Mouse (Mus musculus): ENCODE measurements around the gene Ss18l2. TPM values are rescaled to one million over a fixed set of nuclear protein-coding genes. Genes with fewer than 3 reads are reported as not detected.
A peak's percentile ranks its signal among the peaks of the same experiment; 100 is the strongest.

The Ss18l2 gene
- polyA plus RNA-seq, 1 experiment from 2014 or later, result 11.3 TPM

GRCm38 (mm10) chr9:121681191-121681590, 28.9 kb upstream of the Ss18l2 start:
- peaks cover 20% of the 10 kb centered on the region; the same call in 1 of the 2 replicates for H3K79me2 ChIP-seq (ENCODE audit: inconsistent target)
- peaks cover 18% of the 10 kb centered on the region; the same call in 1 of the 2 replicates for H3K36me3 ChIP-seq (ENCODE audit: inconsistent target)
- H3K27ac ChIP-seq, result no peak overlapping the region
- WGBS (ENCODE audit: missing documents), result 63% methylated on average over 7 of the region's 8 CpGs
- H3K4me3 ChIP-seq (ENCODE audit: inconsistent target), result no peak overlapping the region

GRCm38 (mm10) chr9:121682037-121682680, 28.0 kb upstream of the Ss18l2 start:
- H3K36me3 ChIP-seq (ENCODE audit: inconsistent target), result peaks cover 18% of the 10 kb centered on the region; the same call in 1 of the 2 replicates
- H3K4me3 ChIP-seq (ENCODE audit: inconsistent target), result no peak overlapping the region
- WGBS (ENCODE audit: missing documents), result 53% methylated on average over 18 of the region's 18 CpGs
- no peak overlapping the region for H3K27ac ChIP-seq
- peaks cover 13% of the 10 kb centered on the region; the same call in 1 of the 2 replicates for H3K79me2 ChIP-seq (ENCODE audit: inconsistent target)

GRCm38 (mm10) chr9:121684702-121685101, 25.4 kb upstream of the Ss18l2 start:
- no peak overlapping the region for H3K27ac ChIP-seq
- WGBS (ENCODE audit: missing documents), result 96% methylated on average over 7 of the region's 7 CpGs
- H3K4me3 ChIP-seq (ENCODE audit: inconsistent target), result no peak overlapping the region
- peaks cover 30% of the 10 kb centered on the region; the same call in 1 of the 2 replicates for H3K36me3 ChIP-seq (ENCODE audit: inconsistent target)
- no peaks in the 10 kb centered on the region for H3K79me2 ChIP-seq (ENCODE audit: inconsistent target)

- Histone ChIP-seq H3K4me3 (ENCODE audit: inconsistent target) (no peak overlapping the region), H3K79me2 (ENCODE audit: inconsistent target) (no peaks in the 10 kb centered on the region), H3K27ac (no peak overlapping the region), H3K36me3 (ENCODE audit: inconsistent target) (peaks cover 28% of the 10 kb centered on the region; the same call in 1 of the 2 replicates)
- 96% methylated on average over 15 of the region's 15 CpGs for WGBS (ENCODE audit: missing documents)
Measured at GRCm38 (mm10) chr9:121690200-121690651, 19.9 kb upstream of the Ss18l2 start.

- peaks cover 27% of the 10 kb centered on the region; the same call in 1 of the 2 replicates for H3K36me3 ChIP-seq (ENCODE audit: inconsistent target)
- WGBS (ENCODE audit: missing documents), result 94% methylated on average over 7 of the region's 7 CpGs
Measured at GRCm38 (mm10) chr9:121690734-121691133, 19.4 kb upstream of the Ss18l2 start.

GRCm38 (mm10) chr9:121694736-121695135, 15.4 kb upstream of the Ss18l2 start:
- Histone ChIP-seq H3K4me3 (ENCODE audit: inconsistent target) (no peak overlapping the region), H3K79me2 (ENCODE audit: inconsistent target) (no peaks in the 10 kb centered on the region), H3K27ac (no peak overlapping the region), H3K36me3 (ENCODE audit: inconsistent target) (peaks cover 14% of the 10 kb centered on the region; the same call in 1 of the 2 replicates)
- WGBS (ENCODE audit: missing documents), result 94% methylated on average over 12 of the region's 12 CpGs

More at GRCm38 (mm10) chr9:121690734-121691133, 19.4 kb upstream of the Ss18l2 start:
- Histone ChIP-seq H3K27ac (no peak overlapping the region), H3K79me2 (ENCODE audit: inconsistent target) (no peaks in the 10 kb centered on the region), H3K4me3 (ENCODE audit: inconsistent target) (no peak overlapping the region)

- no peak overlapping the region for H3K4me3 ChIP-seq (ENCODE audit: inconsistent target)
- H3K27ac ChIP-seq, result no peak overlapping the region
- H3K79me2 ChIP-seq (ENCODE audit: inconsistent target), result no peaks in the 10 kb centered on the region
- WGBS (ENCODE audit: missing documents), result 98% methylated on average over 9 of the region's 9 CpGs
- 0 out of 2 replicates have a peak, but pooled peaks cover 4% of the 10 kb centered on the region for H3K36me3 ChIP-seq (ENCODE audit: inconsistent target)
Measured at GRCm38 (mm10) chr9:121696626-121697025, 13.5 kb upstream of the Ss18l2 start.

GRCm38 (mm10) chr9:121697150-121698049, 12.7 kb upstream of the Ss18l2 start:
- Histone ChIP-seq H3K27ac (no peak overlapping the region), H3K79me2 (ENCODE audit: inconsistent target) (peaks cover 2% of the 10 kb centered on the region; the same call in 1 of the 2 replicates), H3K4me3 (ENCODE audit: inconsistent target) (no peak overlapping the region), H3K36me3 (ENCODE audit: inconsistent target) (0 out of 2 replicates have a peak, but pooled peaks cover 1% of the 10 kb centered on the region)
- 100% methylated on average over 1 of the region's 1 CpGs for WGBS (ENCODE audit: missing documents)

- peak overlapping the region; percentile 20; the same call in 1 of the 2 replicates for H3K4me3 ChIP-seq (ENCODE audit: inconsistent target)
- WGBS (ENCODE audit: missing documents), result 26% methylated on average over 11 of the region's 11 CpGs
- H3K79me2 ChIP-seq (ENCODE audit: inconsistent target), result peaks cover 22% of the 10 kb centered on the region; the same call in 1 of the 2 replicates
- peak overlapping the region; percentile 38 for H3K27ac ChIP-seq
- H3K36me3 ChIP-seq (ENCODE audit: inconsistent target), result no peaks in the 10 kb centered on the region
Measured at GRCm38 (mm10) chr9:121704261-121704645, 5.9 kb upstream of the Ss18l2 start.

- WGBS (ENCODE audit: missing documents), result under 1% methylated on average over 67 of the region's 69 CpGs
- Histone ChIP-seq H3K27ac (peak within 1 kb of the TSS; percentile 85), H3K79me2 (ENCODE audit: inconsistent target) (peaks cover 22% of the 10 kb centered on the region; the same call in 1 of the 2 replicates), H3K4me3 (ENCODE audit: inconsistent target) (peak within 1 kb of the TSS; percentile 43), H3K36me3 (ENCODE audit: inconsistent target) (no peaks in the 10 kb centered on the region)
Measured at GRCm38 (mm10) chr9:121704646-121705625, 5.2 kb upstream of the Ss18l2 start, which contains the start of gene Sec22c. Gene Sec22c (minus strand): TSS chr9:121705490.

- H3K79me2 ChIP-seq (ENCODE audit: inconsistent target), result peaks cover 28% of the 10 kb centered on the region
- H3K27ac ChIP-seq, result peak overlapping the region; percentile 85
- 44% methylated on average over 6 of the region's 6 CpGs for WGBS (ENCODE audit: missing documents)
- H3K36me3 ChIP-seq (ENCODE audit: inconsistent target), result no peaks in the 10 kb centered on the region
- H3K4me3 ChIP-seq (ENCODE audit: inconsistent target), result peak overlapping the region; percentile 43; the same call in 1 of the 2 replicates
Measured at GRCm38 (mm10) chr9:121706029-121706675, 4.0 kb upstream of the Ss18l2 start.

GRCm38 (mm10) chr9:121707801-121708200, 2.3 kb upstream of the Ss18l2 start:
- H3K79me2 ChIP-seq (ENCODE audit: inconsistent target), result peaks cover 36% of the 10 kb centered on the region
- H3K36me3 ChIP-seq (ENCODE audit: inconsistent target), result peaks cover under 1% of the 10 kb centered on the region; the same call in 1 of the 2 replicates
- WGBS (ENCODE audit: missing documents), result 67% methylated on average over 6 of the region's 6 CpGs
- peak overlapping the region; percentile 85 for H3K27ac ChIP-seq
- H3K4me3 ChIP-seq (ENCODE audit: inconsistent target), result no peak overlapping the region
